Mouse (Mus musculus) frontal cortex, postnatal 25 days (tissue): ENCODE data around the gene Rhno1.
"Not testable (repeated sequence)": the region's sequence is repeated elsewhere in the genome, so short reads cannot be mapped to it uniquely, and the experiment has no call there.

ENCODE experiments used
- DNase-seq, 2 experiments: peaks; one replicate each; pipeline ENCODE4 v3.0.0; 2022; ENCODE audit warnings: low spot score in 2 of 2

The Rhno1 gene

GRCm38 (mm10) chr6:128362381-128363006, at the start of gene Rhno1, which contains the start of gene Foxm1:
Rhno1 (minus strand) TSS chr6:128362911.
Foxm1 (plus strand) TSS chr6:128362967.
- DNase-seq: peak; percentile 67 to 78

GRCm38 (mm10) chr6:128411115-128411514, 48.4 kb upstream of the Rhno1 start:
- DNase-seq: peak; percentile 87 to 91

DNA sequence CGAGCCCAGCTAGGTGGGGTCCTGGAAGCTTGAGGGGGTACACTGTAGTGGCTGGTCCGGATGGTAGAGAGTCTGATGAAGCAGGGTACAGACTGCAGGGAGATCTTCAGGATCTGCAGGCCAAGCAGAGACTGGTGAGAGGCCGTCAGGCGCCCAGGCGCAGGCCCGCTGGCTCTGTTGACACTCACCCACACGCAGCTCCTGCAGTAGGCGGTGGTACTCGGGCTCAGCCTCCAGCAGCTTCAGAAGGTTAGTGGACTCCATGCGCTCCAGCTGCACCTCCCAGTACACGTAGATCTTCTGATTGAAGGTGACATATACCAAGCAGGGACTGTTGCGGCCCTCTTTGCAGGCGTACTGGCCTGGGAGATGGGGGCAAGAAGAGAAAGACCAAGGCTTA, 47.6 kb upstream of the Rhno1 start:
- no peak for DNase-seq

DNA sequence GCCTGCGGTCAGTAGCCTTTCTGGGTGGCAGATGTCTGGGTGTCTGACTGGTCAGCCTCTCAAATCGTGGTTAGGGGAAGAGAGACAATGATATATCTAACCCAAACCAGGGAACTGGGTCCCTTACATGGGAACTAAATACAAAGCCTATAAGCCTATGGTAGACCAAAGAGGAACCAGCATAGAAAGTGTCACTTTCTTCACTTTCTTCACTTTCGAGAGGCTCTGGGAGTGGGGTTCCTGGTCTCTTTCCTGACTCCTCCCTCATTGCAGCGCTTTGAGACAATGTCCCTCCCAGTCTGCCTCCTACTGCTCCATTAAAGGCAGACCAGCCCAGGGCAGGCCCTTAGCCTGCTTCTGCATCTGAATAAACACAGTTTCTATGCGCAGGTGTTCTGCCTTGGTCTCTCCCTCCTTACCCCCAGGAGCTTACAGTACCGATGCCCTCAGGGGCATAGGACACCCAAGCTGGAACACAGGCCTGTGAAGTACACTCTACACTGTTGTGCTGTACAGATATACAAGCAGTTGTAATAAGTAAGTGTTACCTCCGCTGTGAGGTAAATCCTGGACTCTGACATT, 45.9 kb upstream of the Rhno1 start:
- no peak for DNase-seq

GRCm38 (mm10) chr6:128404708-128405107, 42.0 kb upstream of the Rhno1 start:
- DNase-seq: no peak

DNA sequence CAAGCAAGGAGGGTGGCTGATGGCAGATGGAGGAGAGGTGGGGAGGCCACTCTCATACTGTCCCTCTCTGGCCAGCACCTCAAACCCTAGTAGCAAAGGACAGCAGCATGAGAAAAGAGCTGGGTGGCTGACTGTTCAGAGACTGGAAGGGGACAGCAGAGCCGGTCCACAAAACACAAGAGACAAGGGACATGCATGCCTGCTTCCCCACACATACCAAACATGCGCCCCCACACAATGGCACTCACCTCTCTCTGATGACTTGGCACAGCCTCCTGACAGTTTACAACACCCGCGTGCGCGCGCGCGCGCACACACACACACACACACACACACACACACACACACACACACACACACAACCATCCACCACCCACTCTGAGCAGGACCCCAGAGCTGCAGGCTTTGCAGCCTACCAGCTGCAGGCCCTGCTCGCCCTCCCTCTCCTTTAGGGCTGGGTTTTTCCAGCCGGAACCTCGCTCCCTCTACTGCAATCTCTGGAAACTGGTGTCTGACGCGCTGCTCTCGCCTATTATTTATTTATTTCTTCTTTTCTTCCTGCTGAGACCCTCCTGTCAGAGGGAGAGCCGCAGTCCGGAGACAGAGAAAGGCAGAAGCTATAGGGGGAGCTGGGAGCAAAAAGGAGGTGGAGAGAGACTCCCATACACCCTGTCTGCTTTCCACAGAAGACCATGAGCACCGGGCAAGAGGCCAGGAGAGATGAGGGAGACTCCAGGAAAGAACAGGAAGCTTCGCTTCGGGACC, 36.9 kb upstream of the Rhno1 start:
- no peak for DNase-seq

GRCm38 (mm10) chr6:128398996-128399395, 36.3 kb upstream of the Rhno1 start, which contains the start of gene Nrip2:
Nrip2 (plus strand) TSS chr6:128399296.
- no peak for DNase-seq

DNA sequence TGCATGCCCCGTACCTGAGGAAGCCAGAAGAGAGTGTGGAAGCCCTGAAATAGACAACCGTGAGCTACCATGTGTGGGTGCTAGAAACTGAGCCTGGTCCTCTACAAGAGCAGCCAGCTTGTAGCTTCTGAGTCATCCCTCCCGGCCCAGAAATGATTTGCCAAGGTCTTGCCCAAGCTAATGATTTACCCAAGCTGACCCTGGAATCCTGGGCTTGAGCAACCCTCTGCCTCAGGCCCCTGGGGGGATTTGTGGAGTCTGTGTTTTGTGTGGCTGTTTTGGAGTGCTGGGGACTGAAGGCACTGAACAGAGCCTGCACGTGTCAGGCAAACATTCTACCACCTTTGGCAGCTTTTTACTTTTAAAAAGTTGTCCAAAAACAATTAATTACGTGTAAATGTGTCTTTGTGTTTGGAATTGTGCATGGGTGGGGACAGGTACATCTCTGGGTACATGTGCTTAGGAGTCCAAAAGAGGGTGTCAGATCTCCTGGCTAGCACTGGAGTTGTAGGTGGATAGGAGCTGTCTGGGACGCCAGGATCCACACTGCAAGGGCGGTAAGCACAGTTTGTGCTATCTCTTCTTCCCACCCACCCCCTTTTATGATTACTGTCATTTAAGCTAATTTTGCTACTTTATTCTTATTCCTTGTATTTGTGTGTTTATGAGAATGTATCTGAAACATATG, 35.0 kb upstream of the Rhno1 start:
- DNase-seq: no peak

- DNase-seq: no peak
These were observed 28.0 kb upstream of the Rhno1 start for GRCm38 (mm10) chr6:128390683-128391082.

DNA sequence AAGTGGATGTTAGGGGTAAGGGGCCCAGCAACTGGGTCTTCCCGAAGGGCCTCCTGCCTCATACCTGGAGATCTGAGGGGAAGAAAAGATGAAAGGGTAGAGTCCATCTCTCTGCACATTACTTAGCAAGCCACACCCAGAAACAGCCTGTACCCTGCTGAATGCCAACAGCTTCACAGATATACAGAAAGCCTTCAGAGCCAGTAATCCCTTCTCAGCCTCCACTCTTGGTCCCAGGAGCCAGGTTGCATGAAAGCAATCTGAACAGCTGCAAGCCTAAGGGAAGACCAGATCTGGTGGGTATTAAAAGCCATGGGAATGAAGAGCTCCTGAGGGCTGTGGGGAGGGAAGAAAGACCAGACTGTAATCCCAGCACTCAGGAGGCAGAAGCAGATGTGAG, 26.5 kb upstream of the Rhno1 start:
- no peak for DNase-seq

DNA sequence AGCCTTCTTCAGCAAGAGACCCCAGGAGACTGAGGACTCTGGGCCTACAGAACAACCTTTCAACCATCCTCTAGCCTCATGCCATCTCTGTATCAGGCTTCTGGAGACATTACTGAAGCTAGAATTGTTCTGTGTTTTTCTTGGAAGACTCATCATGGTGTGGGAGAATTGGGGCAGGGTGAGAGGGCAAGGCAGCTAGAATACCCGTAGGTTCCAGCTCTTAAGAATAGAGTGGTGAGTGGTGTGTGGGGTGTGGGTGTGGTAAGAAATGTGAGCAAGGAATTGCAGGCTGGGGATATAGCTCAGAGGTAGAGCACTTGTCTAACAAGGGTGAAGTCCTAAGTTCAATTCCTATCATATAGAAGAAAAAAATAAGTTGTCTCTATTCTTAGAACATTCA, 22.3 kb upstream of the Rhno1 start:
- no peak for DNase-seq

DNA sequence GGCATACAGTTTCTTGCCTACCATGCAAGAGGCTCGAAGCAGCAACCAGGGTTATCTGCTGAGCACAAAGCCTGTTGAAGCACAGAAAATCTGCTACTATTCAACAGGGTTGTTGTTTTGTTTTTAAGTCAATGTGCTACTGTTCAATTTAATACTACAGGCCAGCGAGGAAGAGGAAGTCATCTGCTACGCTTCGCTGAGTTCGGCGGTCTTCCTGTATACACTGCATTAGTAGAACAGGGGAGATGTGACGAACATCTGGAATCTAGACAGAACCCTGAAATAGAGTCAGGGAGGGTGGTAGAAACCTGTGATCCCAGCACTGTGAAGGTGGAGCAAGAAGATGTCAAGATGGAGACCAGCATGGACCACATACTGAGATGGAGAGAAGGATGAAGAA, 21.0 kb upstream of the Rhno1 start:
- DNase-seq: no peak

- no peak for DNase-seq
These were observed 18.5 kb upstream of the Rhno1 start for GRCm38 (mm10) chr6:128381254-128381653.

DNA sequence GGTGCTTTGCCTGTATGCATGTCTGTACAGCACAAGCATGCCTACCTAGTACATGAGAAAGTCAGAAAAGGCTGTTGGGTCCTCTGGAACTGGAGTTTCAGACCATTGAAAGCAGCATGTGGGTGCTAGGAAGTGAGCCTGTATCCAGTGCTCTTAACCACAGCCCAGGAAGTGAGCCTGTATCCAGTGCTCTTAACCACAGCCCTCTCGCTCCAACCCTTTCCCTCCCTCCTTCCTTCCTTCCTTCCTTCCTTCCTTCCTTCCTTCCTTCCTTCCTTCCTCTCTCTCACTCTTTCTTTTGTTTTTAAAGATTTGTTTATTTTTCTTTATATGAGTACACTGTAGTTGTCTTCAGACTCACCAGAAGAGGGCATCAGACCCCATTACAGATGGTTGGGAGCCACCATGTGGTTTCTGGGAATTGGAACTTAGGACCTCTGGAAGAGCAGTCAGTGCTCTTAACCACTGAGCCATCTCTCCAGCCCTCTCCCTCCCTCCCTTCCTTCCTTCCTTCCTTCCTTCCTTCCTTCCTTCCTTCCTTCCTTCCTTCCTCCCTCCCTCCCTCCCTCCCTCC, 18.0 kb upstream of the Rhno1 start:
- DNase-seq: not testable (repeated sequence)

DNA sequence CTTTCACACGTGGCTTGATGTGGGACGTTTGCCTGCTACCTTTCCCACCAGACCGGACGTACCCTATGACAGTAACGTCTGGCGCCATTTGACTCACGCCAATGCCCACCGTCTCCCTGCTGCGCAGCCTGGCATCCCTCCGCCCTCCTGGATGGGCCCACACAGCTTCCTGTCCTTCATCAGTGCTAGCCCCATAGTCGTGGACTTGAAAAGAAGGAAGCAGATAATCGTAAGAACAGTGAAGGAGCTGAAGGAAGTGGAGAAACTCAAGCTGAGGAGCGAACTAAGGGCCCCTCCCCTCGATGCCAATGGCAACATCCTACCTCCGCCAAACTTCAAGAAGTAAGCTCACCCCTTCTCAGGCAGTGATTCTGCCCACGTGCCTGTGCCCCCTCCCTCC, 16.9 kb upstream of the Rhno1 start:
- no peak for DNase-seq

DNA sequence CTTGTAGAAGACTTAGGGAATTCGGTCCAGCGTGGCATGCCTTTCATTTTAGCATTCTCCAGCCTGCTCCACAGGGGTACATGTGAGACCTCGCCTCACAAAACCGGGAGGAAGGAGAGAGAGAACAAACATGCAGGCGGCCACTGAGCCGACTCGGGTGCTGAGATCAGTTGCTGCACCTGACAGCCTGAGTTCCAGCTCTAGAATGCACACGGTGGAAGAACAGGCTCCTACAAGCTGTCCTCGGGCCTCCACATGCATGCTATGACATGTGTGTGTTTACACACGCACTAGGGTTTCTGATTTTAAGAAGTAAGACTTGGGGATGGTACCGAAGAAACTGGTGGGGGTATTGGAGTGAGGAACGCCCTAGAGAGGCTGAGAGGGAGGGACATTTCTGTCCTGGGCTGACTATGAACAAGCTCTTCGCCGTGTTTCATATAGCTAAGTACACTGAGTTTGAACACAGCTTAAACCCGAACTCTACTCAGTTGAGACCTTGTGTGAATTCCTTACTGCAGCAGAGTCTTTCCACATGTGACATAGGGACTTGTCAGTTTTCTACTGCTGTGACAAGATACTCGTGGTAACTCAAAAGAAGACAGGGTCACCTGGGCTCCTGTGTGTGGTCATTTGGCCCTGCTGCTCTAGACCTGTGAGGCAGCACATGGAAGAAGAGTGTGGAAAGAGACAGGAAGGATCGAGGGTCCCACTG, 13.8 kb upstream of the Rhno1 start:
- no peak for DNase-seq

DNA sequence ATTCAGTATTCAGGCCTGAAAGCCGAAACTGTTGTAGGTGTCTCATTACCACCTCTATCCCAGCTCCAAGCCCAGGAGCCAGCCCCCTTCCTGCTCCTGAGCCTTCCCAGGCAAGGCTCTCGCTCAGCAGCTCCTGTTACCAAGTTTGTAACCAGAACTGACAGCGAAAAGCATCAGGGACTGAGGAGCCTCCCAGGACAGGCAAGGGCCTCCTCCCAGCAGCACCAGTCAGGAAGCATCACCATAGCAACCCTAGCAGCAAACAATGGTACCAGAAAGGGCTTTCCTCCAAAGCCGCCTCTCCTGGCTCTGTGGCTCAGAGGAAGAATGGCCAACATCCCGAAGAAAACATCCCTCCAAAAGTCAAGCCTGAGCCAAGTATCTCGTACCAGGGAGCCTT, 12.5 kb upstream of the Rhno1 start, which contains the start of the genes Tex52 and Gm44596:
TSS of gene Tex52 (plus strand) at position 265 of the 400 bp plus-strand sequence.
TSS of gene Gm44596 (plus strand) at position 312 of the 400 bp plus-strand sequence.
- DNase-seq: no peak

DNA sequence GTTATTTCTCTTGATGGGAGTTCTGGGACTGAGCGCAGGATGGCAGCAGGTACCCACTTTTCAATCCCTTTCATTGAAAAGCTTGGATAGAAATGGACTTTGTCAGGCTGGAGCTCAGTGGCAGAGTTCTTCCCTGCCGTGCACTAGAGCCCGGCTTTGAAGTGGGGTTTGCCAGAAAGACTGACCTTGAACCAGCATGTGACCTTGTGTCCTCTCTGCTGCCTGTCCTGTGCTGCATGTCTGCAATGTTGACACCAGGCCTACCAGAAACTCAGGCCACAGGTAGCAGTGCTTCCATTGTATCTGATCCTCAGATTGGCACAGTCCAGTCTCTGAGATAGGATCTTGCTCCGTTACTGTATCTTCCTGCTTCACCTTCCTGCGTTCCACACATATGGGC, 7.3 kb upstream of the Rhno1 start:
- no peak for DNase-seq

DNA sequence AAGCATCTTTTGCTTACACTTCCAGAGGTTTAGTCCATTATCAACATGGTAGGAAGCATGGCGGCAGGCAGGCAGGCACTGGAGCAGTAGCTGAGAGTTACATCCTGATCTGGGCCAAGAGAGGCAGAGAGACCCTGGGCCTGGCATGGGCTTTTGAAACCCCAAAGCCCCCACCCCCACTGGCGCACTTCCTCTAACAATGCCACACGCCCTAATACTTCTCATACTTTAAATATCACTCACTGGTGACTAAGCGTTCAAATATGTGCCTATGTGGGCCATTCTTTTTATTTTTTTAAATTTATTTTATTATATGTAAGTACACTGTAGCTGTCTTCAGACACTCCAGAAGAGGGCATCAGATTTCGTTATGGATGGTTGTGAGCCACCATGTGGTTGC, 3.8 kb upstream of the Rhno1 start:
- no peak for DNase-seq

GRCm38 (mm10) chr6:128364721-128365120, 2.0 kb upstream of the Rhno1 start:
- DNase-seq: no peak
